Mouse (Mus musculus): Measurements from ENCODE around the gene Usp35.

The Usp35 gene

GRCm38 (mm10) chr7:97331726-97332666 is at the start of gene Usp35, which contains the start of gene Kctd21:
TSS of gene Usp35 (minus strand) at chr7:97332020.
TSS of gene Kctd21 (plus strand) at chr7:97332327.
- DNase-seq (ENCODE audit: low spot score): peak; percentile 79

- no peak for DNase-seq (ENCODE audit: low spot score)
Observed at GRCm38 (mm10) chr7:97380500-97381123, 48.8 kb upstream of the Usp35 start.

GRCm38 (mm10) chr7:97379304-97379703 is 47.5 kb upstream of the Usp35 start:
- no peak for DNase-seq (ENCODE audit: low spot score)

GRCm38 (mm10) chr7:97375906-97376305 is 44.1 kb upstream of the Usp35 start:
- no peak for DNase-seq (ENCODE audit: low spot score)

- DNase-seq (ENCODE audit: low spot score): no peak
Observed at GRCm38 (mm10) chr7:97375101-97375500, 43.3 kb upstream of the Usp35 start.

GRCm38 (mm10) chr7:97365887-97366286 is 34.1 kb upstream of the Usp35 start:
- DNase-seq (ENCODE audit: low spot score): no peak

- no peak for DNase-seq (ENCODE audit: low spot score)
Observed at GRCm38 (mm10) chr7:97361467-97361866, 29.6 kb upstream of the Usp35 start.

- no peak for DNase-seq (ENCODE audit: low spot score)
Observed at GRCm38 (mm10) chr7:97360955-97361354, 29.1 kb upstream of the Usp35 start.

- DNase-seq (ENCODE audit: low spot score): no peak
Observed at GRCm38 (mm10) chr7:97360166-97360565, 28.3 kb upstream of the Usp35 start.

- DNase-seq (ENCODE audit: low spot score): no peak
Observed at GRCm38 (mm10) chr7:97358347-97358746, 26.5 kb upstream of the Usp35 start.

GRCm38 (mm10) chr7:97357840-97358239 is 26.0 kb upstream of the Usp35 start:
- DNase-seq (ENCODE audit: low spot score): no peak

- no peak for DNase-seq (ENCODE audit: low spot score)
Observed at GRCm38 (mm10) chr7:97356875-97357276, 25.1 kb upstream of the Usp35 start.

GRCm38 (mm10) chr7:97356253-97356652 is 24.4 kb upstream of the Usp35 start:
- DNase-seq (ENCODE audit: low spot score): no peak

GRCm38 (mm10) chr7:97355068-97355841 is 23.4 kb upstream of the Usp35 start:
- no peak for DNase-seq (ENCODE audit: low spot score)

- no peak for DNase-seq (ENCODE audit: low spot score)
Observed at GRCm38 (mm10) chr7:97353356-97353755, 21.5 kb upstream of the Usp35 start.

GRCm38 (mm10) chr7:97351792-97352513 is 20.1 kb upstream of the Usp35 start:
- DNase-seq (ENCODE audit: low spot score): no peak

- DNase-seq (ENCODE audit: low spot score): no peak
Observed at GRCm38 (mm10) chr7:97350891-97351290, 19.1 kb upstream of the Usp35 start.

- no peak for DNase-seq (ENCODE audit: low spot score)
Observed at GRCm38 (mm10) chr7:97349438-97349837, 17.6 kb upstream of the Usp35 start.

GRCm38 (mm10) chr7:97348836-97349235 is 17.0 kb upstream of the Usp35 start:
- no peak for DNase-seq (ENCODE audit: low spot score)

GRCm38 (mm10) chr7:97348318-97348717 is 16.5 kb upstream of the Usp35 start:
- no peak for DNase-seq (ENCODE audit: low spot score)

GRCm38 (mm10) chr7:97347464-97347863 is 15.6 kb upstream of the Usp35 start:
- DNase-seq (ENCODE audit: low spot score): no peak

GRCm38 (mm10) chr7:97346822-97347166 is 15.0 kb upstream of the Usp35 start:
- no peak for DNase-seq (ENCODE audit: low spot score)
